Mouse (Mus musculus): Measurements from ENCODE around the gene Bahcc1. TPM values are rescaled to one million over a fixed set of nuclear protein-coding genes. Genes with fewer than 3 reads are reported as not detected.

Bahcc1 gene
- polyA plus RNA-seq, 1 experiment from 2014 or later, result 20.3 TPM

DNA sequence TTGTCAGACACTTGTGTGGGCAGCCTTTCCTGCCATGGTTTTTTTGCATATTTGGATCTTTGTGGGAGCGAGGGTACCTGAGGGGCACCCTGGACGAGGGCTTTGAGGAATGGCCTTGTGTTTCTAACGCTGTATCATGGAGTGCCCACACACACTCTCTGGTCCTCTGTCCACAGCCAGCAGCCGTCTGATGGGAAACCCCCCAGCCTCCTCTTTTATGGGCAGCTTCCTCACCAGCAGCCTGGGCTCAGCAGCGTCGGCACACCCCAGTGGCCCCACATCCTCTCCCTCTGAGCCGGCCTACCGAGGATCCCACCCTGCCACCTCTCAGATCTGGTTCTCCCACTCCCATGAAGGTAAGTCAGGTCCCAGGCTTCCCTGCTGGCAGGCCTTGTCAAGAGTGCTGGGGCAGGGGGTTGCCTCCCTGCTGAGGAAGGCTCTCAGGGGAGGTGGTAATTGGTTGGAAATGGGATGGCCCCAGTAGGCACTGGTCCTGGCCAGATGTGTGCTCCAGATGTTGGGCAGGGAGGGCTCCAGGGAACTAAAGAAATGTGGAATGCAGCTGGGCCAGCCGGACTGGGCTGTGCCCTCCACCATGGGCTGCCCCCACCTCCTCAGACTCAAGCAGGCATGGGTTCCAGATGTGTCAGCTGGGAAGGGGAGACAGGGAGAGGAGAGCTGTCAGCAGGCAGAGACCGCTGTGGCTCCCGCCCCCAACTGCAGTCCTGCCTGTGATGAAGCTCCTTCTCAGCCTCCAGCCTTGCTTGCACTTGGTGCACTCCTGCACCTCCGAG is 26.3 kb downstream of the Bahcc1 start:
- Histone ChIP-seq H3K36me3 (peaks cover 74% of the 10 kb centered on the region), H3K27me3 (ENCODE audit: low read depth, poor library complexity, severe bottlenecking) (no peaks in the 10 kb centered on the region), H3K9me3 (replicated peaks) (no peaks in the 10 kb centered on the region), H3K4me1 (peaks cover 99% of the 10 kb centered on the region), H3K27ac (peak overlapping the region; percentile 57), H3K4me3 (peak overlapping the region; percentile 20)
- WGBS, result 35% methylated on average over 12 of the region's 12 CpGs
- DNase-seq (ENCODE audit: low spot score), result peak; percentile 88

DNA sequence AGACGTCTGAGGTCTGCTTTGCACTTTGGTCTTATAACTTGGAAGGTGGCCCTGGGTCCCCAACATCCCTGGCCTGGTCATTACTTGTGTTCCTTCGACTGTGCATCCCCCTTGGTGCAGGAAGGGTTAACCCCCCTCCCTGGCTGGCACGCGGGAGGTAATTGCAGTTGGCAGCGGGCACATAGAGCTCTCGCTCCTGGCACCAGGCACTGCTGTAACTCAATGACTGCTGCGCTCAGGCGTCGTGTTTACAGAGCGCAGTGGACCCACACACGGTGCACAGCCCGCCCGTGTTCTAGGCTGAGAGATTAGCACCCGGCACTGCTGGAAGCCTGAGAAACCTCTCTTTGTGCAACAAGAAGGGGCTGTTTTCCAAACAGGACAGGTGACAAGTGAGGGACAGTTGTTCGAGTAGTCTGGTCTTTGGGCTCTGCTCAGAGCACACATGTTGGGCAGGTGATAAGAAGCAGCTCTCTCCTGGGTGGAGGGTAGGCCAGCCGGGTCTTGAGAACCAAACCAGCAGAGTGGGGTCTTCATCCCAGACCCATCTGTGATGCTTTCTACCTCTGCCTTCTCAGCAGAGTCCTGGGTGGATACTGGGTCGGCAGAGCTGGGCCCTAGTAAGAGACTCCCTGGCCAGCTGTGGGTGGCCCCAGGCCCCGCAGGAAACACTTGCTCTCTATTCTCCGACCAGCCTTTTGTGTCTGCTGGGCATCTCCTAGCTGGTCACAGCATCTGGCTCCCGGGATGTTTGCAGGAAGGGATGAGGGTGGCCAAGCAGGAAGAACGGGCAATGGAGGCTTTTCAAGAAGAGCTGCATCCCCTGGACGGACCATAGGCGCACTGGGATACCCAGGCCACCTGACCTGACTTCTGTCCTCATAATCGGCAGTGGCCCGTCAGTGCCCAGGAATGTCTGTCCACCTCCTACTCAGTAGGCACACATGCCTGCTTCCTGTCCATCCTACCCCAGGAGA is 27.3 kb downstream of the Bahcc1 start:
- peak overlapping the region; percentile 26; the same call in 1 of the 2 replicates for H3K4me3 ChIP-seq
- peaks cover 99% of the 10 kb centered on the region for H3K4me1 ChIP-seq
- no peaks in the 10 kb centered on the region for H3K9me3 ChIP-seq (replicated peaks)
- peaks cover 75% of the 10 kb centered on the region for H3K36me3 ChIP-seq
- H3K27ac ChIP-seq, result peak overlapping the region; percentile 57
- DNase-seq (ENCODE audit: low spot score), result no peak
- WGBS, result 82% methylated on average over 25 of the region's 25 CpGs
- no peaks in the 10 kb centered on the region for H3K27me3 ChIP-seq (ENCODE audit: low read depth, poor library complexity, severe bottlenecking)

DNA sequence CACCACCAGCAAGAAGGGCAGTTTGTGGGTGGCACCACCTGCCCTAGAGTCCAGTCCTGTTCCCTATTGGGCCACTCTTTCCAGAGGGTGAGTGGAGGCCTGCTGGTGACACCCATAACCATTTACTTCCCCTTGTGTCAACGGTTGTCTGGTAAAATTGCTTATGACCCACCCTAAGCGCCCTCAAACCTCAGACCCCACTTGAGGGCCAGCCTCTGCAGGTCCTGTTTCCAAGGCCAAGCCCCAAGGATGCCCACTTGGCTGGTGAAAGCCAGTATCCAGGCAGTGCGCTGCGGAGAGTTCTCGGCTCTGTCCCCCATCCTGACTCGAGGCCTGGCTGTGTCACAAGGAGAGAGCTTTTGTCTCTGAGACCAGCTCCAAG is 28.0 kb downstream of the Bahcc1 start:
- Histone ChIP-seq H3K27ac (0 out of 2 replicates have a peak overlapping the region, but pooled peaks have one; percentile 65), H3K9me3 (replicated peaks) (no peaks in the 10 kb centered on the region), H3K4me3 (0 out of 2 replicates have a peak overlapping the region, but pooled peaks have one; percentile 12), H3K27me3 (ENCODE audit: low read depth, poor library complexity, severe bottlenecking) (no peaks in the 10 kb centered on the region), H3K4me1 (peaks cover 99% of the 10 kb centered on the region), H3K36me3 (peaks cover 79% of the 10 kb centered on the region)
- 86% methylated on average over 6 of the region's 6 CpGs for WGBS
- DNase-seq (ENCODE audit: low spot score), result no peak

DNA sequence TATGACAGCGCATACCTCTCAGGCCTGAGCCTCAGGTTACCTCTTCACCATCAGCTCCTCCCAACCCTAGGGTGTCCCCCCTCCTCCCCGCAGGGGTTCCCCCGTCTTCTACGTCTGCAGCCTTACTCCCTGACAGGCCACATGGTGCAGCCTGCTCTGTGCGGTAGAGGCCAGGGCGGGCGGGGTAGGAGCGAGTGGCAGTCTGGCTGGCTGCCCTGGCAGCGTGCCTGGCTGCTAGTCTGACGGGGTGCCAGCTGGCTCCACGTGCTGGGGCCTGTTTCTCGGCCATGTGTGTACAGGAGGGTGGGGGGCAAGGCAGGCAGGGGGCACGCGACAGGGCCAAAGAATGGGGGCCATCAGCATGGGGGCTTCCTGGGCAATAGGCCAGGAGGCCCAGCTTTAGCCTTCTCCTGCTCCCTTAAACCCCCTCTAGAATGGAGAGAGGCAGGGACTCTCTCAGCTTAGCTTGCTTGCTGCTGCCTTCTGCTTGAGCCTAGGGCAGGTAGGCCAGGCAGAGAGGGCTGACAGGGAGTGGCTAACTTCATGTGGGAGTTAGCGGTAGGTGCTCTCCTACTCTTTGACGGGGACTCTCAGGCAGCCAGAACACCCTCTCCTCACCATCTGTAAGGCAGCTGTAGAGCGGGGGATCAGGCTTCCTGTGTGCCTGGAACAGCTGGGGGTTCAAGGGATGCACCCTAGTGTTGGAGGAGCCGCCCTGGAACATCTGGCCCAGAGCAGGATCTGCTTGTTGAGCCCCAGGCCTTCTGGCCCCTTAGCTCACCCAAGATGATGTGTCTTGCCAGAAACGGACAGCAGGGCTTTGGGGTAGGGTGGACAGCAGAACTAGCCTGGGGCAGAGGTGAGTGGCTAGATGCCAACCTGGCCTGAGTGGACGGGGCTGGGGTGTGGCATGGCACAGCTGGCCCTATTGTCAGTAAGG is 28.9 kb downstream of the Bahcc1 start:
- DNase-seq (ENCODE audit: low spot score), result no peak

DNA sequence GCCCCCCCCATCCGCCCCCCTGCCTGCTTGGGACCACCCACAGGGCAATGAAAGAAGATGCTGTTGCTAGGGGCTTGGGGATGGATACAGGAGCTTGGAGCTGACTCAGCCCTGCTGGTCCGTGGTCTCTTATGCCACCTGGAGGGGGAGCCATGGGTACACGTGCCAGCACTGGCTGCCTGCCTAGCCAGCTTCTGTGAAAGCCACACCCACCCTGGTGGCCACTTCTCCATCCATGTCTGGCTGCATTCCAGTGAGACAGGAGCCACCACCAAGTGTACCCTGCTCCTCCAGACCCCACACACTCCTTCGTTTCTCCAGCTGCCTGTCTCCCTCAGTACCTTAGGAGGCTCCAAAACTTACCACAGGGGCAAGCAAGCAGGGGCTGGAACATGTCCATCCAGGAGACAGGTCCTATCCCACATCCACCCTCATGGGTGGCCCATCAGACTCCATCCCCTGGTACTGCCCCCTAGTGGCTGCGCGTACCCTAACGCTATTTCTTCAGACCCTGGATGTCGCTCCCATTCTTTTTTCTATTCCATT is 29.7 kb downstream of the Bahcc1 start:
- Histone ChIP-seq H3K36me3 (peaks cover 84% of the 10 kb centered on the region), H3K27me3 (ENCODE audit: low read depth, poor library complexity, severe bottlenecking) (no peaks in the 10 kb centered on the region), H3K4me3 (peak overlapping the region; percentile 11; the same call in 1 of the 2 replicates), H3K9me3 (replicated peaks) (no peaks in the 10 kb centered on the region), H3K4me1 (peaks cover 99% of the 10 kb centered on the region), H3K27ac (peak overlapping the region; percentile 65; the same call in 1 of the 2 replicates)
- 35% methylated on average over 8 of the region's 8 CpGs for WGBS
- DNase-seq (ENCODE audit: low spot score), result peak; percentile 83

More for the DNA sequence above, 28.9 kb downstream of the Bahcc1 start:
- no peaks in the 10 kb centered on the region for H3K9me3 ChIP-seq (replicated peaks)
- peaks cover 84% of the 10 kb centered on the region for H3K36me3 ChIP-seq
- peaks cover 99% of the 10 kb centered on the region for H3K4me1 ChIP-seq
- peak overlapping the region; percentile 11; the same call in 1 of the 2 replicates for H3K4me3 ChIP-seq
- peak overlapping the region; percentile 65 for H3K27ac ChIP-seq
- WGBS, result 65% methylated on average over 20 of the region's 20 CpGs
- H3K27me3 ChIP-seq (ENCODE audit: low read depth, poor library complexity, severe bottlenecking), result no peaks in the 10 kb centered on the region

DNA sequence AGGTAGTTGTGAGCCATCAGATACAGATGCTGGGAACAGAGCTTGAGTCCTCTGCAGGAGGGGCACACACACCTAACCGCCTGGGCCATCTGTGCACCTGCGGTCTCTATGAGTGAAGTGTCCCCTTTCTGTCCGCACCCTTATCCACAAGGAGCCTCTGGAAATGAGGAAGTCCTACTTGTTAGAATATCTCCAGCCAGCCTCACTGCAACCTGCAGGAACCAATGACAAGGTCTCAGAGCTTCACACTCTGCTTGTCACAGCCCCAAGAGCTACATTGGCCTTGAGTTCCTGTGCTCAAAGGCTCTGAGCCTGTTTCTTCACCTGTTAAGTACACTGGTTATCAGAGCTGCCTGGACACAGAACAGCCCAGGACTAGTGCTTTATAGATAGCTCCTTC is 30.4 kb downstream of the Bahcc1 start:
- WGBS, result 97% methylated on average over 3 of the region's 3 CpGs
- peaks cover 87% of the 10 kb centered on the region for H3K36me3 ChIP-seq
- peak overlapping the region; percentile 6; the same call in 1 of the 2 replicates for H3K4me3 ChIP-seq
- H3K4me1 ChIP-seq, result peaks cover 99% of the 10 kb centered on the region
- peak overlapping the region; percentile 66; the same call in 1 of the 2 replicates for H3K27ac ChIP-seq
- DNase-seq (ENCODE audit: low spot score), result no peak
- no peaks in the 10 kb centered on the region for H3K27me3 ChIP-seq (ENCODE audit: low read depth, poor library complexity, severe bottlenecking)
- no peaks in the 10 kb centered on the region for H3K9me3 ChIP-seq (replicated peaks)

DNA sequence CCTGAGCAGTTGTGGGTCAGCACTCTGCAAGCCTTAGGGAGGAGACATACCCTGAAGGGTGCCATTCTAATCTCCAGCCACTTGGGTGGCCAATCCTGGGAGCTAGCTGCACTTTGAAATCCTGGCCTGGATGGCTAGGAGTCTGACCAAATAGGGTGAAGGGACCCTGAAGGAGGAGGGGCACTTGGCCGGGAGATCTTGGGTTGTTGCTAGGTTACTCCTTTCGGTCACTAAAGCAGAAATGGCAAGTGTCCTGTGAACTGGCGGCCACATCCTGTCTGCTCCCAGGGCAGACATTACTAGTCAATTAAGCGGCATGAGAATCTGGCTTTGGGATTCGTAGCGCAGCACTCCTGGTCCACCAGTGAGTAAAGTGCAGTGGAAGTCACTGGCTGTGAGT is 31.3 kb downstream of the Bahcc1 start:
- Histone ChIP-seq H3K9me3 (replicated peaks) (no peaks in the 10 kb centered on the region), H3K36me3 (peaks cover 94% of the 10 kb centered on the region), H3K4me3 (peak overlapping the region; percentile 18), H3K27me3 (ENCODE audit: low read depth, poor library complexity, severe bottlenecking) (no peaks in the 10 kb centered on the region), H3K4me1 (peaks cover 99% of the 10 kb centered on the region), H3K27ac (peak overlapping the region; percentile 66)
- 49% methylated on average over 6 of the region's 6 CpGs for WGBS
- DNase-seq (ENCODE audit: low spot score), result no peak

DNA sequence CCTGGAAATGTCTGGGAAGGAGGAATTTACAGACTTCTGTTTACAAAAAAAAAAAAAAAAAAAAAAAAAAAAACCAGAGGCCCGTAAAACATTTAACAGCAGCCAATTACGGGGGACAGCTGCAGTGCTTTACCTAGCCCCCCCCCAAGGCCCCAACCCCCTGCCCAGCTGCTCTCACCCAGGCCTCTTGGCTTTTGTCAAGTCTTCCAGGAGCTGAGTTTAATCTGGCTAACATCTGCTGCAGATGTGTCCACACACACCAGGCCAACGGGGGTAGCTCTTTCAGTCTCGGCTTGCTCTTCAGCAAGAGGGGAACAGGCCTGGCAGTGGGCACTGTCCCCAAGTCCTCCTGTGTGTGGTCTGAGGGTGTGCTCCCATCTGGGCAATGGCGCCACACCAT is 32.7 kb downstream of the Bahcc1 start:
- DNase-seq (ENCODE audit: low spot score), result no peak
- H3K27me3 ChIP-seq (ENCODE audit: low read depth, poor library complexity, severe bottlenecking), result no peaks in the 10 kb centered on the region
- no peaks in the 10 kb centered on the region for H3K9me3 ChIP-seq (replicated peaks)
- peaks cover 94% of the 10 kb centered on the region for H3K36me3 ChIP-seq
- H3K4me3 ChIP-seq, result peak overlapping the region; percentile 9; the same call in 1 of the 2 replicates
- 42% methylated on average over 5 of the region's 5 CpGs for WGBS
- peaks cover 96% of the 10 kb centered on the region for H3K4me1 ChIP-seq
- H3K27ac ChIP-seq, result peak overlapping the region; percentile 68

DNA sequence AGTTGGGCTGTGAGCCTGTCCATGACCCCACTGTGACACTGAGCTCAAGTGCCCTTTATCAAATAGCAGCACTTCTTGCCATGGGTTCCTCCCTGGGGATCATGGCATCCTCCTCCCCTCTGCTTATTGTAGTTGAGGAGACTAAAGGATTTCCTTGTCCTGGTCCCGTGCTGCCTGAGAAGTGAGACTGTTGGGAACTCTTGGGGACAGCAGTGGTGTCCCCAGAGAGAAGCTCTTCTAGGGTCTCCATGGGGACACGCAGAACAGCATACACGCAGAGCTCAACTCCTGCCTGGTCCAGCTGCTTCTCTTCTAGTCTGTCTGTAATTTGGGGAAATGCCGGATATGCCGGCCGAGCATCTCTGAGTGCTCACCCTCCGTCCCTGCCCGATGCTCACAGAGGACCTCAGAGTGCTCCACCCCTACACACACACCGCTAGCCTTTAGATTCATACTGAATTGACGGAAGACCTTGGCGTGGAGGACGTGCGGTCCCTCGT is 33.6 kb downstream of the Bahcc1 start:
- no peak for DNase-seq (ENCODE audit: low spot score)
- Histone ChIP-seq H3K27me3 (ENCODE audit: low read depth, poor library complexity, severe bottlenecking) (no peaks in the 10 kb centered on the region), H3K9me3 (replicated peaks) (no peaks in the 10 kb centered on the region), H3K4me1 (peaks cover 88% of the 10 kb centered on the region), H3K27ac (peak overlapping the region; percentile 31), H3K36me3 (peaks cover 94% of the 10 kb centered on the region), H3K4me3 (no peak overlapping the region)
- WGBS, result 95% methylated on average over 14 of the region's 14 CpGs

DNA sequence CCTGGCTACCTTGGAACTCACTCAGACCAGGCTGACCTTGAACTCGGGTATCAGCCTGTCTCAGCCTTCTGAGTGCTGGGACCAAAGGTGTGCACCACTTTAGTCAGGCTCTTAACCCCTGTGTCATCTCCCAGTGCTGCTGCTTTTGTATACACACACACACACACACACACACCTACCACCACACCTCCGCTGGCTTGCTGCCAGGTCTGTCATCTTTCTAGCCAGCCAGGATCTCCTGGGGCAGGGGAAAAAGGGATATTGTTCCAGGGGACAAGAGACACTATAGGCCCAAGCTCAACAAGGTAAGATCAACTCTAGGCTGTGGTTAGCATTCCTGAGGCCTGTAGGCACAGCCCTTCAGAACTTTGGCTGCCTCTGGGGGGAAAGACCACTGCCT is 34.5 kb downstream of the Bahcc1 start:
- 93% methylated on average over 2 of the region's 2 CpGs for WGBS
- Histone ChIP-seq H3K4me3 (no peak overlapping the region), H3K27me3 (ENCODE audit: low read depth, poor library complexity, severe bottlenecking) (no peaks in the 10 kb centered on the region), H3K9me3 (replicated peaks) (no peaks in the 10 kb centered on the region), H3K27ac (no peak overlapping the region), H3K4me1 (peaks cover 87% of the 10 kb centered on the region), H3K36me3 (peaks cover 94% of the 10 kb centered on the region)
- no peak for DNase-seq (ENCODE audit: low spot score)

DNA sequence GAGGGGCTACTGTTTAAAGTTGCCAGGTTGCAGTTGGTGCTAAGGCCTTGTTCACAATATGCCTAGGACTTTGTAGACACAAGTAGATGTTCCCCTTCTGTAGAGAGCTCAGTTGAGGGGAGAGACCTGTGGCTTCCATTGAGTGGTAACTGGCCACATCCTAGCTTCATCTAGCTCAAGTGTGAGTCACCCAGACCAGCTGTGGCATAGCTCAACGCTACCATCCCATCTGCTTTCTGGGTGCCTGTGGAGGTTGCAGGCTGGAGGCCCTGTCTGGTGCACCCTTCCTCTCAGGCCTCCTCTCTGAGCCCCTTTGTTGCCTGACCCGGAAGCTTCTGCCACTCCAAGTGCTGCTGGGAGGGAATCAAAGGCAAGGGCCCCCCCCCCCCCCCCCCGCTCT is 34.9 kb downstream of the Bahcc1 start:
- WGBS, result 75% methylated on average over 3 of the region's 3 CpGs
- Histone ChIP-seq H3K27ac (no peak overlapping the region; the same call in 1 of the 2 replicates), H3K4me1 (peaks cover 83% of the 10 kb centered on the region)

More for the DNA sequence above, 34.9 kb downstream of the Bahcc1 start:
- H3K9me3 ChIP-seq (replicated peaks), result no peaks in the 10 kb centered on the region
- peaks cover 94% of the 10 kb centered on the region for H3K36me3 ChIP-seq
- DNase-seq (ENCODE audit: low spot score), result no peak
- no peaks in the 10 kb centered on the region for H3K27me3 ChIP-seq (ENCODE audit: low read depth, poor library complexity, severe bottlenecking)
- H3K4me3 ChIP-seq, result no peak overlapping the region
